Mouse (Mus musculus): ENCODE results near the gene Mast4.

- TF ChIP-seq CTCF (IDR thresholded peaks at IDR 0.05; ENCODE audit: extremely low read depth, insufficient read depth, insufficient read length, insufficient replicate concordance) = no peak
- TF ChIP-seq POLR2A (IDR thresholded peaks at IDR 0.05; ENCODE audit: low read depth, low read length) = no peak
Measured at GRCm38 (mm10) chr13:103015131-103015750, 319.1 kb downstream of the Mast4 start.

Measured in spleen, adult 2 months (tissue).